Comparison of ENCODE assay signal across 22 mouse cellular contexts in the genomic region with DNA sequence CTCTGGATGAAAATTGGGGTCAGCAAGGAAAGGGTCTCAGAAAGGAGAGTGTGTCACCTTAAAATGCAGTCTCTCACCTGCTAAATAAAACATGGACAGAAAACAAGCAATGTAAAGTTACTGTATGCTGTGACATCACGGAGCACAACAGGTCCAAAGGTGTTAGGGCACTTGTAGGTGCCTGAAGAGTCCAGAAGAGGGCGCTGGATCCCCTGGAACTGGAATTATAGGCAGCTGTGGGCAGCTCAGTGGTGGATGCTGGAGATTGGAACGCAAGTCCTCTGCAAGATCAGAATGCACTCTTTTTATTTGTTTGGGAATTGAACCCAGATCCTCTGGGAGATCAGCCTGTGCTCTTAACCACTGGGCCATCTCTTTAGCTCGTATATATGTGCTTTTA.
DNase-seq lines count a peak whose midpoint lies in the region; ATAC-seq and TF ChIP-seq lines count a peak whose summit lies in the region.
"Had no signal": no experiment of that assay in that cellular context is flagged by ENCODE, and none has a peak within 500 bp of the region (broad histone marks: within the 10 kb centered on the region; RNA-seq: fewer than 3 reads in every experiment).

No protein-coding gene starts in this region.

- no peak overlapping the region for H3K4me3 ChIP-seq in cerebellum, adult 2 months (replicated peaks; ENCODE audit: insufficient read depth, low read depth, low read length)
- H3K4me3 ChIP-seq in kidney, postnatal 0 days (replicated peaks; ENCODE audit: low read depth, low read length): no peak overlapping the region
- no peak overlapping the region for H3K4me3 ChIP-seq in neural tube, embryonic 15.5 days (replicated peaks)
- H3K4me3 ChIP-seq: embryonic facial prominence, embryonic 10.5 days; heart, adult 2 months; heart, embryonic 15.5 days; hindbrain, embryonic 12.5 days had no signal

- peak; percentile 39; the same call in 1 of the 2 replicates for TF ChIP-seq CTCF in cerebellum, adult 2 months (IDR thresholded peaks at IDR 0.05; ENCODE audit: borderline replicate concordance, insufficient read depth, low read depth, low read length)
- TF ChIP-seq CTCF in kidney, postnatal 0 days (IDR thresholded peaks at IDR 0.05; ENCODE audit: low read depth): peak; percentile 52; the same call in 1 of the 2 replicates

- no peak overlapping the region for H3K4me2 ChIP-seq in kidney, postnatal 0 days (ENCODE audit: low read length)
- no peak overlapping the region for H3K4me2 ChIP-seq in neural tube, embryonic 15.5 days
- H3K4me2 ChIP-seq: heart, embryonic 15.5 days; hindbrain, embryonic 12.5 days had no signal

- no peak for TF ChIP-seq POLR2A in cerebellum, adult 2 months (IDR thresholded peaks at IDR 0.05; ENCODE audit: borderline replicate concordance, insufficient read depth, low read length)

- H3K4me1 ChIP-seq in cerebellum, adult 2 months (ENCODE audit: control insufficient read depth, insufficient read depth, low read length): peaks cover 4% of the 10 kb centered on the region; the same call in 1 of the 2 replicates
- H3K4me1 ChIP-seq in kidney, postnatal 0 days (replicated peaks; ENCODE audit: insufficient read depth, low read length): no peaks in the 10 kb centered on the region
- peaks cover 14% of the 10 kb centered on the region; the same call in 1 of the 2 replicates for H3K4me1 ChIP-seq in neural tube, embryonic 15.5 days

- WGBS in cerebellum, adult 2 months: 74% methylated on average over 4 of the region's 4 CpGs
- WGBS in kidney, postnatal 0 days: 50% methylated on average over 4 of the region's 4 CpGs
- WGBS in neural tube, embryonic 15.5 days: 63% methylated on average over 4 of the region's 4 CpGs

- DNase-seq in cerebellum, adult 2 months: no peak
- DNase-seq in kidney, postnatal 0 days (ENCODE audit: low spot score): no peak
- no peak for DNase-seq in kidney, postnatal 25 days
- DNase-seq in neural tube, embryonic 10.5 days (ENCODE audit: extremely low spot score, low spot score): no peak
- DNase-seq in layer of hippocampus, adult 9-10 months (ENCODE audit: low spot score): no peak
- DNase-seq: cerebellum, adult 11-12 months; cerebellum, postnatal 36 days; gastrocnemius, postnatal 14 days; heart, adult 2 months; kidney, postnatal 10 days; lung, adult 2 months; midbrain, embryonic 14.5 days; right cerebral cortex, postnatal 14 days; thymus, postnatal 36 days had no signal

- no peak overlapping the region for H3K9ac ChIP-seq in kidney, postnatal 0 days (ENCODE audit: low read depth, low read length)
- H3K9ac ChIP-seq in neural tube, embryonic 15.5 days (replicated peaks): no peak overlapping the region
- H3K9ac ChIP-seq: heart, embryonic 15.5 days had no signal

- H3K36me3 ChIP-seq in kidney, postnatal 0 days (ENCODE audit: insufficient read depth, low read length): no peaks in the 10 kb centered on the region
- no peaks in the 10 kb centered on the region for H3K36me3 ChIP-seq in neural tube, embryonic 15.5 days
- H3K36me3 ChIP-seq: embryonic facial prominence, embryonic 10.5 days; heart, embryonic 15.5 days; hindbrain, embryonic 12.5 days had no signal

- no peaks in the 10 kb centered on the region for H3K9me3 ChIP-seq in kidney, postnatal 0 days (replicated peaks; ENCODE audit: low read length)
- no peaks in the 10 kb centered on the region for H3K9me3 ChIP-seq in neural tube, embryonic 15.5 days (replicated peaks)
- H3K9me3 ChIP-seq: embryonic facial prominence, embryonic 10.5 days; heart, embryonic 15.5 days; hindbrain, embryonic 12.5 days had no signal

- no peak overlapping the region for H3K27ac ChIP-seq in cerebellum, adult 2 months (ENCODE audit: insufficient read depth, low read length)
- H3K27ac ChIP-seq in kidney, postnatal 0 days: no peak overlapping the region
- H3K27ac ChIP-seq in neural tube, embryonic 15.5 days (replicated peaks): 0 out of 2 replicates have a peak overlapping the region, but pooled peaks have one; percentile 51
- H3K27ac ChIP-seq: embryonic facial prominence, embryonic 10.5 days; heart, adult 2 months; heart, embryonic 15.5 days; hindbrain, embryonic 12.5 days had no signal

- H3K27me3 ChIP-seq in cerebellum, adult 2 months (ENCODE audit: control insufficient read depth, insufficient read depth, low read length): no peaks in the 10 kb centered on the region
- no peaks in the 10 kb centered on the region for H3K27me3 ChIP-seq in kidney, postnatal 0 days (ENCODE audit: insufficient read depth, low read length)
- no peaks in the 10 kb centered on the region for H3K27me3 ChIP-seq in neural tube, embryonic 15.5 days (replicated peaks)
- H3K27me3 ChIP-seq: CH12.LX; heart, embryonic 15.5 days; hindbrain, embryonic 12.5 days; Patski had no signal

- ATAC-seq in cerebellum, adult (ENCODE audit: insufficient number of reproducible peaks, low FRiP score, low TSS enrichment): no peak
- ATAC-seq in kidney, postnatal 0 days (replicated peaks; ENCODE audit: low FRiP score, low read depth): no peak
- no peak for ATAC-seq in neural tube, embryonic 15.5 days (ENCODE audit: low FRiP score)
- ATAC-seq: forebrain, embryonic 14.5 days; Patski had no signal
